Mouse (Mus musculus): Measurements from ENCODE around the gene Cep41. TPM values are rescaled to one million over a fixed set of nuclear protein-coding genes. Genes with fewer than 3 reads are reported as not detected.

The Cep41 gene
- polyA plus RNA-seq, 1 experiment from 2014 or later: 24.5 TPM

GRCm38 (mm10) chr6:30667585-30667984 is 26.0 kb downstream of the Cep41 start:
- ATAC-seq (ENCODE audit: low FRiP score) (no peak), DNase-seq (ENCODE audit: low spot score, missing footprints) (no peak)
- Histone ChIP-seq H3K27me3 (ENCODE audit: control insufficient read depth, insufficient read depth, low read length) (no peaks in the 10 kb centered on the region), H3K4me3 (ENCODE audit: low read depth, low read length) (no peak overlapping the region), H3K4me1 (ENCODE audit: control insufficient read depth, insufficient read depth, low read length) (peaks cover 19% of the 10 kb centered on the region), H3K9ac (ENCODE audit: low read length) (no peak overlapping the region), H3K36me3 (ENCODE audit: control insufficient read depth, insufficient read depth, low read length) (no peaks in the 10 kb centered on the region), H3K4me2 (no peak overlapping the region), H3K9me3 (ENCODE audit: control insufficient read depth, low read length) (no peaks in the 10 kb centered on the region), H3K27ac (ENCODE audit: low read depth, low read length) (no peak overlapping the region)
- WGBS: 40% methylated on average over 5 of the region's 5 CpGs

- ATAC-seq (ENCODE audit: low FRiP score) (no peak), DNase-seq (ENCODE audit: low spot score, missing footprints) (no peak)
- Histone ChIP-seq H3K36me3 (ENCODE audit: control insufficient read depth, insufficient read depth, low read length) (no peaks in the 10 kb centered on the region), H3K27me3 (ENCODE audit: control insufficient read depth, insufficient read depth, low read length) (no peaks in the 10 kb centered on the region), H3K4me2 (no peak overlapping the region), H3K9ac (ENCODE audit: low read length) (no peak overlapping the region), H3K9me3 (ENCODE audit: control insufficient read depth, low read length) (no peaks in the 10 kb centered on the region), H3K4me3 (ENCODE audit: low read depth, low read length) (no peak overlapping the region), H3K4me1 (ENCODE audit: control insufficient read depth, insufficient read depth, low read length) (peaks cover 19% of the 10 kb centered on the region), H3K27ac (ENCODE audit: low read depth, low read length) (no peak overlapping the region)
- WGBS: 27% methylated on average over 6 of the region's 6 CpGs
These were observed 27.5 kb downstream of the Cep41 start for GRCm38 (mm10) chr6:30666043-30666442.

GRCm38 (mm10) chr6:30665296-30665695 is 28.3 kb downstream of the Cep41 start:
- no peak for DNase-seq (ENCODE audit: low spot score, missing footprints)
- Histone ChIP-seq H3K36me3 (ENCODE audit: control insufficient read depth, insufficient read depth, low read length) (no peaks in the 10 kb centered on the region), H3K4me2 (no peak overlapping the region), H3K27ac (ENCODE audit: low read depth, low read length) (peak overlapping the region; percentile 2; the same call in 1 of the 2 replicates), H3K4me3 (ENCODE audit: low read depth, low read length) (no peak overlapping the region), H3K4me1 (ENCODE audit: control insufficient read depth, insufficient read depth, low read length) (peaks cover 19% of the 10 kb centered on the region), H3K27me3 (ENCODE audit: control insufficient read depth, insufficient read depth, low read length) (no peaks in the 10 kb centered on the region), H3K9me3 (ENCODE audit: control insufficient read depth, low read length) (no peaks in the 10 kb centered on the region), H3K9ac (ENCODE audit: low read length) (no peak overlapping the region)
- no peak for ATAC-seq (ENCODE audit: low FRiP score)
- WGBS: 49% methylated on average over 4 of the region's 4 CpGs

GRCm38 (mm10) chr6:30664776-30665175 is 28.8 kb downstream of the Cep41 start:
- Histone ChIP-seq H3K9ac (ENCODE audit: low read length) (no peak overlapping the region), H3K9me3 (ENCODE audit: control insufficient read depth, low read length) (no peaks in the 10 kb centered on the region), H3K27me3 (ENCODE audit: control insufficient read depth, insufficient read depth, low read length) (no peaks in the 10 kb centered on the region), H3K27ac (ENCODE audit: low read depth, low read length) (peak overlapping the region; percentile 2; the same call in 1 of the 2 replicates), H3K4me1 (ENCODE audit: control insufficient read depth, insufficient read depth, low read length) (peaks cover 19% of the 10 kb centered on the region), H3K4me3 (ENCODE audit: low read depth, low read length) (no peak overlapping the region), H3K4me2 (no peak overlapping the region), H3K36me3 (ENCODE audit: control insufficient read depth, insufficient read depth, low read length) (no peaks in the 10 kb centered on the region)
- DNase-seq (ENCODE audit: low spot score, missing footprints) (no peak), ATAC-seq (ENCODE audit: low FRiP score) (no peak)
- WGBS: 49% methylated on average over 6 of the region's 6 CpGs

- H3K27me3 ChIP-seq (ENCODE audit: control insufficient read depth, insufficient read depth, low read length): no peaks in the 10 kb centered on the region
- H3K27ac ChIP-seq (ENCODE audit: low read depth, low read length): no peak overlapping the region
- H3K4me3 ChIP-seq (ENCODE audit: low read depth, low read length): no peak overlapping the region
- no peaks in the 10 kb centered on the region for H3K9me3 ChIP-seq (ENCODE audit: control insufficient read depth, low read length)
- no peaks in the 10 kb centered on the region for H3K36me3 ChIP-seq (ENCODE audit: control insufficient read depth, insufficient read depth, low read length)
- H3K4me2 ChIP-seq: no peak overlapping the region
- DNase-seq (ENCODE audit: low spot score, missing footprints): no peak
- 77% methylated on average over 9 of the region's 9 CpGs for WGBS
- peaks cover 15% of the 10 kb centered on the region for H3K4me1 ChIP-seq (ENCODE audit: control insufficient read depth, insufficient read depth, low read length)
- H3K9ac ChIP-seq (ENCODE audit: low read length): no peak overlapping the region
- ATAC-seq (ENCODE audit: low FRiP score): no peak
These were observed 34.9 kb downstream of the Cep41 start for GRCm38 (mm10) chr6:30658619-30659018.

GRCm38 (mm10) chr6:30657279-30657678 is 36.3 kb downstream of the Cep41 start:
- no peaks in the 10 kb centered on the region for H3K36me3 ChIP-seq (ENCODE audit: control insufficient read depth, insufficient read depth, low read length)
- H3K9ac ChIP-seq (ENCODE audit: low read length): no peak overlapping the region
- DNase-seq (ENCODE audit: low spot score, missing footprints) (no peak), ATAC-seq (ENCODE audit: low FRiP score) (no peak)
- H3K4me3 ChIP-seq (ENCODE audit: low read depth, low read length): no peak overlapping the region
- H3K4me2 ChIP-seq: no peak overlapping the region
- 96% methylated on average over 12 of the region's 12 CpGs for WGBS
- no peak overlapping the region for H3K27ac ChIP-seq (ENCODE audit: low read depth, low read length)
- no peaks in the 10 kb centered on the region for H3K9me3 ChIP-seq (ENCODE audit: control insufficient read depth, low read length)
- H3K27me3 ChIP-seq (ENCODE audit: control insufficient read depth, insufficient read depth, low read length): no peaks in the 10 kb centered on the region
- peaks cover 21% of the 10 kb centered on the region for H3K4me1 ChIP-seq (ENCODE audit: control insufficient read depth, insufficient read depth, low read length)

- Histone ChIP-seq H3K36me3 (ENCODE audit: control insufficient read depth, insufficient read depth, low read length) (no peaks in the 10 kb centered on the region), H3K4me3 (ENCODE audit: low read depth, low read length) (no peak overlapping the region), H3K27me3 (ENCODE audit: control insufficient read depth, insufficient read depth, low read length) (no peaks in the 10 kb centered on the region), H3K4me1 (ENCODE audit: control insufficient read depth, insufficient read depth, low read length) (peaks cover 21% of the 10 kb centered on the region), H3K4me2 (no peak overlapping the region), H3K27ac (ENCODE audit: low read depth, low read length) (no peak overlapping the region), H3K9me3 (ENCODE audit: control insufficient read depth, low read length) (no peaks in the 10 kb centered on the region), H3K9ac (ENCODE audit: low read length) (no peak overlapping the region)
- ATAC-seq (ENCODE audit: low FRiP score) (0 out of 2 replicates have a peak, but pooled peaks have one; percentile 27), DNase-seq (ENCODE audit: low spot score, missing footprints) (no peak)
- WGBS: 89% methylated on average over 3 of the region's 3 CpGs
These were observed 38.6 kb downstream of the Cep41 start for GRCm38 (mm10) chr6:30654932-30655331.

GRCm38 (mm10) chr6:30654402-30654859 is 39.1 kb downstream of the Cep41 start:
- WGBS: 35% methylated on average over 6 of the region's 6 CpGs
- Histone ChIP-seq H3K9me3 (ENCODE audit: control insufficient read depth, low read length) (no peaks in the 10 kb centered on the region), H3K27me3 (ENCODE audit: control insufficient read depth, insufficient read depth, low read length) (no peaks in the 10 kb centered on the region), H3K4me1 (ENCODE audit: control insufficient read depth, insufficient read depth, low read length) (peaks cover 21% of the 10 kb centered on the region), H3K9ac (ENCODE audit: low read length) (no peak overlapping the region; the same call in 1 of the 2 replicates), H3K4me3 (ENCODE audit: low read depth, low read length) (no peak overlapping the region), H3K27ac (ENCODE audit: low read depth, low read length) (no peak overlapping the region), H3K4me2 (no peak overlapping the region), H3K36me3 (ENCODE audit: control insufficient read depth, insufficient read depth, low read length) (no peaks in the 10 kb centered on the region)
- DNase-seq (ENCODE audit: low spot score, missing footprints): no peak
- ATAC-seq (ENCODE audit: low FRiP score): peak; percentile 33; the same call in 1 of the 2 replicates

GRCm38 (mm10) chr6:30653518-30653917 is 40.0 kb downstream of the Cep41 start:
- Histone ChIP-seq H3K4me3 (ENCODE audit: low read depth, low read length) (no peak overlapping the region), H3K27me3 (ENCODE audit: control insufficient read depth, insufficient read depth, low read length) (no peaks in the 10 kb centered on the region), H3K36me3 (ENCODE audit: control insufficient read depth, insufficient read depth, low read length) (no peaks in the 10 kb centered on the region), H3K4me2 (no peak overlapping the region), H3K27ac (ENCODE audit: low read depth, low read length) (no peak overlapping the region), H3K4me1 (ENCODE audit: control insufficient read depth, insufficient read depth, low read length) (peaks cover 21% of the 10 kb centered on the region), H3K9me3 (ENCODE audit: control insufficient read depth, low read length) (no peaks in the 10 kb centered on the region), H3K9ac (ENCODE audit: low read length) (no peak overlapping the region)
- 89% methylated on average over 6 of the region's 6 CpGs for WGBS
- ATAC-seq (ENCODE audit: low FRiP score) (no peak), DNase-seq (ENCODE audit: low spot score, missing footprints) (no peak)
